ENCODE assay signal across 25 mouse cellular contexts in genomic region chr2:125734741-125735140, GRCm38 (mm10).
"Had no signal": no experiment of that assay in that cellular context is flagged by ENCODE, and none has a peak within 500 bp of the region (broad histone marks: within the 10 kb centered on the region; RNA-seq: fewer than 3 reads in every experiment).

No protein-coding gene starts in this region.

- H3K4me3 ChIP-seq: gastrocnemius, adult 2 months; heart, embryonic 10.5 days; heart, embryonic 12.5 days; hindbrain, embryonic 10.5 days; hindbrain, embryonic 12.5 days; intestine, embryonic 15.5 days; layer of hippocampus, adult 2 months; left cerebral cortex, adult 2 months; limb, embryonic 10.5 days; limb, embryonic 12.5 days had no signal

- DNase-seq: gastrocnemius, adult 2 months; gastrocnemius, postnatal 10 days; gastrocnemius, postnatal 25 days; heart, adult 18-20 months; heart, postnatal 10 days; heart, postnatal 4 days; kidney, adult 18-20 months; kidney, adult 8-10 months; kidney, postnatal 10 days; kidney, postnatal 25 days; kidney, postnatal 4 days; liver had no signal

- H3K4me2 ChIP-seq: heart, embryonic 12.5 days; hindbrain, embryonic 12.5 days; hindbrain, embryonic 14.5 days; intestine, embryonic 15.5 days; limb, embryonic 12.5 days; liver, embryonic 11.5 days had no signal

- ATAC-seq: hindbrain, embryonic 16.5 days; intestine, embryonic 15.5 days; intestine, postnatal 0 days had no signal

- H3K27ac ChIP-seq: gastrocnemius, adult 2 months; heart, embryonic 10.5 days; hindbrain, embryonic 10.5 days; hindbrain, embryonic 12.5 days; hindbrain, embryonic 14.5 days; intestine, embryonic 15.5 days; layer of hippocampus, adult 2 months; left cerebral cortex, adult 2 months; limb, embryonic 10.5 days; limb, embryonic 12.5 days had no signal

- H3K9me3 ChIP-seq: heart, embryonic 10.5 days; heart, embryonic 12.5 days; hindbrain, embryonic 10.5 days; hindbrain, embryonic 12.5 days; intestine, embryonic 15.5 days; limb, embryonic 10.5 days; limb, embryonic 12.5 days had no signal

- H3K9ac ChIP-seq: heart, embryonic 12.5 days; hindbrain, embryonic 12.5 days; hindbrain, embryonic 14.5 days; intestine, embryonic 15.5 days; limb, embryonic 12.5 days had no signal

- H3K27me3 ChIP-seq: heart, embryonic 12.5 days; hindbrain, embryonic 12.5 days; limb, embryonic 12.5 days had no signal
